Mouse (Mus musculus) left cerebral cortex, adult 2 months (tissue): ENCODE measurements at regions not wholly inside any gene's neighbourhood (a gene's known extent, or its start where the extent isn't known, plus 50 kb on each side); places are given as distances from the start of the nearest gene placed in this dataset.

ENCODE experiments used
- DNase-seq, 2 experiments: peaks; one replicate each; pipeline ENCODE4 v3.0.0; 2021 to 2022; ENCODE audit warnings: low spot score in 2 of 2, mixed read lengths in 1 of 2; ENCODE audit errors: extremely low spot score in 1 of 2
- H3K27ac ChIP-seq: fragments of 200-600 bp; 2 replicates; pipeline ENCODE4 v1.8.1; 2022
- H3K4me3 ChIP-seq: fragments of 200-600 bp; 2 replicates; pipeline ENCODE4 v1.8.1; 2022
- CTCF ChIP-seq: fragments of 200-600 bp; IDR thresholded peaks from 2 replicates; pipeline ENCODE4 v1.8.1; 2022; ENCODE audit warnings: antibody characterized with exemption, mild to moderate bottlenecking, moderate library complexity
- intact Hi-C: fragments of 180-260 bp; cut with DNase I; formaldehyde crosslinking; loops from one replicate; pipeline ENCODE4 v1.15.1; 2025

- TF ChIP-seq CTCF, result peak; percentile 94
- Histone ChIP-seq H3K27ac (no peak overlapping the region), H3K4me3 (no peak overlapping the region)
- DNase-seq, result peak; percentile 61 to 79
- intact Hi-C loops, result loop anchor here (1.0 to 10.0 kb wide), 5 partner anchors 51 to 492 kb away; partner anchors contain the start of genes Cmya5 and Tent2
Observed at GRCm38 (mm10) chr13:93243076-93243475, 50.9 kb upstream of the Tent2 start.

DNA sequence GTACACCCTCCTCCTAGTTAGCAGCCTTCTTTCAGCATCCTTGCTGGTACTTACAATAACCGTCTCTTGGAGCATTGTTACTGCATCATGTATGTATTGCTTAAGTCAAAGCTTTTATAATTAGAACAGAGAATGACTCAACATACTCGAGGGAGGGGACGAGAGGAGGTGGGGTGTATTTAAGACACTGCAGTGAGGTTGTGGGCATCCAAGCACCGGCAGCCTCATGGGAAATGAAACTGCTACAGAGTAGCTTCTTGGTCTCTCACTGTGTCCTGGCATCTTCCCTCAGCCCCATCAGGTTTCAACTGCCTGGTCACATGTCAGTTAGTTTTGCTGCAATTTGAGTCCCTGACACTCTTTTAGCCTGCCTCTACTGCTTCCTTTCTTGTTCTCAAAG is 50.7 kb upstream of the Homer1 start:
- peak in 1 of 2 experiments; percentile 40 for DNase-seq
- intact Hi-C loops, result loop anchor here (5.0 to 10.0 kb wide), 2 partner anchors 36 to 104 kb away; partner anchors contain the start of gene Cmya5
- Histone ChIP-seq H3K27ac (peak overlapping the region; percentile 33; the same call in 1 of the 2 replicates), H3K4me3 (no peak overlapping the region)
- TF ChIP-seq CTCF, result no peak
